Mouse (Mus musculus) myocyte (in vitro differentiated cells): ENCODE data around the gene Cntn4. TPM values are rescaled to one million over a fixed set of nuclear protein-coding genes. Genes with fewer than 3 reads are reported as not detected.

Experiments used
- H3K27me3 ChIP-seq: one replicate; pipeline ENCODE4 v1.6.1; 2011; ENCODE audit not compliant: control insufficient read depth, insufficient read depth, insufficient read length
- H3K36me3 ChIP-seq: one replicate; pipeline ENCODE4 v1.6.1; 2011; ENCODE audit not compliant: control insufficient read depth, insufficient read depth
- H3K4me2 ChIP-seq: one replicate; pipeline ENCODE4 v1.6.1; 2011; ENCODE audit warnings: low read depth, control low read depth
- H3K4me3 ChIP-seq: one replicate; pipeline ENCODE4 v1.5.1; 2011; ENCODE audit warnings: mild to moderate bottlenecking, control low read depth, moderate library complexity
- H3K79me2 ChIP-seq: one replicate; pipeline ENCODE4 v1.6.1; 2011; ENCODE audit not compliant: control insufficient read depth, insufficient read depth
- H3ac ChIP-seq: one replicate; pipeline ENCODE4 v1.6.1; 2011; ENCODE audit not compliant: control insufficient read depth, insufficient read length
- CEBPB ChIP-seq: IDR thresholded peaks from 2 replicates; pipeline ENCODE4 v1.6.1; 2011; ENCODE audit warnings: mild to moderate bottlenecking, moderate library complexity; ENCODE audit not compliant: poor library complexity, insufficient read depth, severe bottlenecking
- E2F4 ChIP-seq: IDR thresholded peaks from one replicate; pipeline ENCODE4 v1.6.1; 2011; ENCODE audit warnings: mild to moderate bottlenecking, control low read depth, moderate library complexity; ENCODE audit not compliant: insufficient read depth
- MAX ChIP-seq: IDR thresholded peaks from one replicate; pipeline ENCODE4 v1.6.1; 2011; ENCODE audit warnings: low read depth, mild to moderate bottlenecking, control low read depth
- MYOD1 ChIP-seq, 3 experiments: IDR thresholded peaks; one replicate each; pipeline ENCODE4 v1.6.1; 2011; ENCODE audit warnings: control low read depth in 2 of 3, low read depth in 2 of 3, mild to moderate bottlenecking in 2 of 3, moderate library complexity in 1 of 3; ENCODE audit not compliant: insufficient read length in 2 of 3, control insufficient read depth in 1 of 3
- MYOG ChIP-seq, 3 experiments: IDR thresholded peaks; one replicate each; pipeline ENCODE4 v1.6.1; 2011; ENCODE audit warnings: control low read depth in 2 of 3, low read depth in 2 of 3, mild to moderate bottlenecking in 2 of 3; ENCODE audit not compliant: insufficient read length in 2 of 3, control insufficient read depth in 1 of 3, insufficient read depth in 1 of 3
- POLR2A ChIP-seq: IDR thresholded peaks from one replicate; pipeline ENCODE4 v1.6.1; 2011; ENCODE audit warnings: low read depth, mild to moderate bottlenecking, control low read depth, moderate library complexity; ENCODE audit not compliant: insufficient read length
- POLR2AphosphoS2 ChIP-seq: IDR thresholded peaks from one replicate; pipeline ENCODE4 v1.6.1; 2011; ENCODE audit warnings: low read depth, control low read depth; ENCODE audit not compliant: insufficient read length
- REST ChIP-seq: IDR thresholded peaks from one replicate; pipeline ENCODE4 v1.6.1; 2011; ENCODE audit warnings: mild to moderate bottlenecking, control low read depth, moderate library complexity; ENCODE audit not compliant: insufficient read depth, insufficient read length
- SRF ChIP-seq: IDR thresholded peaks from one replicate; pipeline ENCODE4 v1.6.1; 2011; ENCODE audit warnings: low read depth; ENCODE audit not compliant: control insufficient read depth, insufficient read length
- TCF12 ChIP-seq: IDR thresholded peaks from one replicate; pipeline ENCODE4 v1.6.1; 2011; ENCODE audit warnings: mild to moderate bottlenecking, control low read depth; ENCODE audit not compliant: poor library complexity, insufficient read depth, severe bottlenecking
- TCF3 ChIP-seq: IDR thresholded peaks from one replicate; pipeline ENCODE4 v1.6.1; 2011; ENCODE audit warnings: low read depth, control low read depth; ENCODE audit not compliant: insufficient read length
- USF1 ChIP-seq: IDR thresholded peaks from one replicate; pipeline ENCODE4 v1.6.1; 2011; ENCODE audit warnings: low read depth, mild to moderate bottlenecking, control low read depth, moderate library complexity
- polyA plus RNA-seq: library from polyadenylated mRNA; unstranded; fragments of >200 nt; fragmentation: generic; extraction: Trizol; gene quantifications from one replicate; pipeline ENCODE4 v1.2.1, GENCODE M21; 2012; ENCODE audit warnings: missing spikeins

The Cntn4 gene
- polyA plus RNA-seq, 1 experiment = not detected

DNA sequence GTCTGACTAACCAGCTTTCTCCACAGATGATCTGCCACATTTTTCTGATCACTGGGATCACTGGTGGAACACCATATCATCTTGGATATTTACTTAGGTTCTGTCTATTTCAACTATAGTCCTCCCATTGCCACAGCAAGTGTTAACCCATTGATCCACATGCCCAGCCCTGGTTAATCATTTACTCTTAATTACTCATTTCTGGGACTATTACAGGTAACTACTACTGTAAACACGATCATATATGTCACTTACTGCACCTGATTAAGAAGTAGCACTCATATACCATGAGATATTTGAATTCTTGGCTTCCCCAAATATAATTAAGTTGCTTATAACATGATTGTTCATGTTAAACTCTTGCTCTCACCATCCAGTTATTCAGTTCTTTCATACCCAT lies 564.1 kb downstream of the Cntn4 start:
- Histone ChIP-seq H3K4me2 (no peak overlapping the region), H3ac (no peak overlapping the region), H3K27me3 (no peaks in the 10 kb centered on the region), H3K36me3 (no peaks in the 10 kb centered on the region), H3K79me2 (no peaks in the 10 kb centered on the region), H3K4me3 (no peak overlapping the region)
- TF ChIP-seq MAX = no peak
- no peak for TF ChIP-seq CEBPB
- TF ChIP-seq TCF12 = no peak
- TF ChIP-seq E2F4 = no peak
- TF ChIP-seq SRF = no peak
- no peak for TF ChIP-seq MYOG (IDR thresholded peaks at IDR 0.05; ENCODE audit: control insufficient read depth in 1 of 3, insufficient read depth in 1 of 3, insufficient read length in 2 of 3, low read depth in 2 of 3)
- TF ChIP-seq POLR2A = no peak
- TF ChIP-seq TCF3 = no peak
- TF ChIP-seq USF1 = no peak
- no peak for TF ChIP-seq POLR2AphosphoS2
- no peak for TF ChIP-seq REST
- TF ChIP-seq MYOD1 (IDR thresholded peaks at IDR 0.05; ENCODE audit: control insufficient read depth in 1 of 3, insufficient read length in 2 of 3, low read depth in 2 of 3) = no peak

- H3K4me3 ChIP-seq = no peak overlapping the region
- H3K79me2 ChIP-seq = no peaks in the 10 kb centered on the region
- H3K36me3 ChIP-seq = no peaks in the 10 kb centered on the region
- H3K27me3 ChIP-seq = no peaks in the 10 kb centered on the region
- TF ChIP-seq TCF3 (no peak), CEBPB (no peak), MYOD1 (IDR thresholded peaks at IDR 0.05; ENCODE audit: control insufficient read depth in 1 of 3, insufficient read length in 2 of 3, low read depth in 2 of 3) (no peak), SRF (no peak), E2F4 (no peak), REST (no peak), MAX (no peak), USF1 (no peak), POLR2A (no peak), POLR2AphosphoS2 (no peak), TCF12 (no peak), MYOG (IDR thresholded peaks at IDR 0.05; ENCODE audit: control insufficient read depth in 1 of 3, insufficient read depth in 1 of 3, insufficient read length in 2 of 3, low read depth in 2 of 3) (no peak)
- no peak overlapping the region for H3K4me2 ChIP-seq
- H3ac ChIP-seq = no peak overlapping the region
These were observed 585.9 kb downstream of the Cntn4 start for GRCm38 (mm10) chr6:106263396-106263795.

DNA sequence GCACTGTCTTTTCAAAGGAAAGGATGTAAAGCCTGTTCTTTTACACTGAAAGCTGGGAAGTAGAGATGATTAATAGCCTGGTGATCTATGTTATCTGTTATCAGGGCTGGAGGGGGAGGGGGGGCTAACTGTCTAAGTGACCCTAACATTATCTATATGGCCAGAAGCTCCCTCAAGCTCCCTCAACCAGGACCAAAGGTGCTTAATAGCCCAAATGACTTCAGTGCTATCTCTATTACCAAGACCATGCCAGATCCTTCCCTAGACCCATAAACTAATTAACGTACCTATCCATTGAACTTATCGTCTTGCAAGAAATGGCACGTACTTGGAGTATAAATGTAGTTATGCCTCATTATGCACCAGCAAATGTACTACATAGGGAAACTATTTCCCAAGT lies 588.0 kb downstream of the Cntn4 start:
- no peak overlapping the region for H3ac ChIP-seq
- H3K4me3 ChIP-seq = no peak overlapping the region
- H3K4me2 ChIP-seq = no peak overlapping the region
- H3K79me2 ChIP-seq = no peaks in the 10 kb centered on the region
- no peaks in the 10 kb centered on the region for H3K27me3 ChIP-seq
- TF ChIP-seq SRF = no peak
- no peak for TF ChIP-seq TCF12
- TF ChIP-seq MYOG (IDR thresholded peaks at IDR 0.05; ENCODE audit: control insufficient read depth in 1 of 3, insufficient read depth in 1 of 3, insufficient read length in 2 of 3, low read depth in 2 of 3) = no peak
- no peak for TF ChIP-seq REST
- TF ChIP-seq MAX = no peak
- no peak for TF ChIP-seq CEBPB
- TF ChIP-seq E2F4 = no peak
- no peak for TF ChIP-seq USF1
- TF ChIP-seq MYOD1 (IDR thresholded peaks at IDR 0.05; ENCODE audit: control insufficient read depth in 1 of 3, insufficient read length in 2 of 3, low read depth in 2 of 3) = no peak
- no peak for TF ChIP-seq POLR2A
- TF ChIP-seq POLR2AphosphoS2 = no peak
- no peak for TF ChIP-seq TCF3
- H3K36me3 ChIP-seq = no peaks in the 10 kb centered on the region

DNA sequence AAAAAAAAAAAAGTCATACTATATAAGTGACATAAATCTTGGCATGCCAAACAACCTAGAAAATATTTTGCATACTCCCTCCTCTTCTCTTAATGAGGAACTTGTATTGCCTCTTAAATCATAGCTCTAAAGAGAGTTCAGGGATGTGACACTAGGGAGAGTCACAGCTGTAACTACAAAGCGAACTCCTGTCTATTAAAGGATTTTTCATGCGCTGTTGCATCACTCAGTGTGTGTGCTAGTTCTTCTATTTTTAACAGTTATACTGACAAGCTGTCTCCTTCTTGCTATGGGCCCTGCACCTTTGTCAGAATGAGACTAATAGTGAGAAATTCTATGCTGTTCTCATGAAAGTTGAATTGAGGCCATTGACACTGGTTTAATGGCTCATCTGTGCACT lies 588.8 kb downstream of the Cntn4 start:
- no peaks in the 10 kb centered on the region for H3K36me3 ChIP-seq
- H3K27me3 ChIP-seq = no peaks in the 10 kb centered on the region
- H3K79me2 ChIP-seq = no peaks in the 10 kb centered on the region
- TF ChIP-seq TCF12 (no peak), MYOG (IDR thresholded peaks at IDR 0.05; ENCODE audit: control insufficient read depth in 1 of 3, insufficient read depth in 1 of 3, insufficient read length in 2 of 3, low read depth in 2 of 3) (no peak)
- no peak overlapping the region for H3K4me3 ChIP-seq
- H3K4me2 ChIP-seq = no peak overlapping the region
- no peak overlapping the region for H3ac ChIP-seq

DNA sequence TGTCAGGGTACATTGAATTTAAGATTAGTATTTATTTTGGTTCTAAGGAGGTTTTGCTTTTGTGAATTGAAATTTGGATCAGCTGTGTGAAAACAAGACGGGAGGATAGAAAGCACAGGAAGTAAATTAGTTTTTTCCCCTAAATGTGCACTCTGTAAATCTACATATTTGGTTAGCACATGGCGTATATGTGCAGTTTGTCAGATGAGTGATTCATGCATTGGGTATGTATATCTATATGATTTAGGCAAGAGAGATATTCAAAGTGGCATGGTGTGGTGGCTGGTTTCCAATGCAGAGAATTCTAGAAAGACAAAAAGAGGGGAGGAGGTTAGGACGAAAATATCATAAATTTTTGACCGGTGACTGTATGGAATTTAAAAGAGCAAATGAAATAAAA lies 591.3 kb downstream of the Cntn4 start:
- no peaks in the 10 kb centered on the region for H3K79me2 ChIP-seq
- H3K27me3 ChIP-seq = no peaks in the 10 kb centered on the region
- no peak overlapping the region for H3K4me3 ChIP-seq
- H3ac ChIP-seq = no peak overlapping the region
- no peaks in the 10 kb centered on the region for H3K36me3 ChIP-seq
- H3K4me2 ChIP-seq = no peak overlapping the region
- TF ChIP-seq CEBPB = no peak
- TF ChIP-seq REST = no peak
- no peak for TF ChIP-seq MAX
- no peak for TF ChIP-seq POLR2AphosphoS2
- no peak for TF ChIP-seq MYOG (IDR thresholded peaks at IDR 0.05; ENCODE audit: control insufficient read depth in 1 of 3, insufficient read depth in 1 of 3, insufficient read length in 2 of 3, low read depth in 2 of 3)
- no peak for TF ChIP-seq E2F4
- TF ChIP-seq USF1 = no peak
- TF ChIP-seq MYOD1 (IDR thresholded peaks at IDR 0.05; ENCODE audit: control insufficient read depth in 1 of 3, insufficient read length in 2 of 3, low read depth in 2 of 3) = no peak
- no peak for TF ChIP-seq TCF12
- no peak for TF ChIP-seq TCF3
- TF ChIP-seq POLR2A = no peak
- no peak for TF ChIP-seq SRF
